Mouse (Mus musculus) olfactory bulb, adult 2 months (tissue): ENCODE results near the gene 1110008L16Rik. TPM values are rescaled to one million over a fixed set of nuclear protein-coding genes. Genes with fewer than 3 reads are reported as not detected.
"Not testable (repeated sequence)": the region's sequence is repeated elsewhere in the genome, so short reads cannot be mapped to it uniquely, and the experiment has no call there.

Source experiments
- H3K27ac ChIP-seq: fragments of 200-500 bp; 2 replicates; pipeline ENCODE4 v1.5.1; 2012; ENCODE audit warnings: low read depth, low read length; ENCODE audit not compliant: insufficient read depth
- H3K4me1 ChIP-seq: fragments of 200-500 bp; 2 replicates; pipeline ENCODE4 v1.6.1; 2012; ENCODE audit warnings: low read length; ENCODE audit not compliant: control insufficient read depth, insufficient read depth
- H3K4me3 ChIP-seq: fragments of 200-500 bp; 2 replicates; pipeline ENCODE4 v1.5.1; 2012; ENCODE audit warnings: mild to moderate bottlenecking, low read depth, low read length, moderate library complexity; ENCODE audit not compliant: insufficient read depth
- CTCF ChIP-seq: fragments of 200-500 bp; IDR thresholded peaks from 2 replicates; pipeline ENCODE4 v1.5.1; 2012; ENCODE audit warnings: low read depth, mild to moderate bottlenecking, low read length, moderate library complexity; ENCODE audit not compliant: insufficient read depth
- POLR2A ChIP-seq: fragments of 200-500 bp; IDR thresholded peaks from 2 replicates; pipeline ENCODE4 v1.6.1; 2012; ENCODE audit warnings: mild to moderate bottlenecking, low read depth, low read length, moderate library complexity; ENCODE audit not compliant: insufficient read depth
- WGBS: fragments of 180-500 bp; shearing (Covaris S2); methylation state at CpG from one replicate; pipeline ENCODE4 v1.1.7; 2018; 5-methylcytosine and 5-hydroxymethylcytosine counted together
- polyA plus RNA-seq: library from polyadenylated mRNA; stranded (reverse); fragments of >200 nt; gene quantifications from 2 replicates; pipeline ENCODE4 v1.2.4, GENCODE M21; 2012; ENCODE audit warnings: low replicate concordance; ENCODE audit not compliant: missing spikeins, insufficient read depth, insufficient read length

1110008L16Rik gene
- polyA plus RNA-seq, 1 experiment: not detected

DNA sequence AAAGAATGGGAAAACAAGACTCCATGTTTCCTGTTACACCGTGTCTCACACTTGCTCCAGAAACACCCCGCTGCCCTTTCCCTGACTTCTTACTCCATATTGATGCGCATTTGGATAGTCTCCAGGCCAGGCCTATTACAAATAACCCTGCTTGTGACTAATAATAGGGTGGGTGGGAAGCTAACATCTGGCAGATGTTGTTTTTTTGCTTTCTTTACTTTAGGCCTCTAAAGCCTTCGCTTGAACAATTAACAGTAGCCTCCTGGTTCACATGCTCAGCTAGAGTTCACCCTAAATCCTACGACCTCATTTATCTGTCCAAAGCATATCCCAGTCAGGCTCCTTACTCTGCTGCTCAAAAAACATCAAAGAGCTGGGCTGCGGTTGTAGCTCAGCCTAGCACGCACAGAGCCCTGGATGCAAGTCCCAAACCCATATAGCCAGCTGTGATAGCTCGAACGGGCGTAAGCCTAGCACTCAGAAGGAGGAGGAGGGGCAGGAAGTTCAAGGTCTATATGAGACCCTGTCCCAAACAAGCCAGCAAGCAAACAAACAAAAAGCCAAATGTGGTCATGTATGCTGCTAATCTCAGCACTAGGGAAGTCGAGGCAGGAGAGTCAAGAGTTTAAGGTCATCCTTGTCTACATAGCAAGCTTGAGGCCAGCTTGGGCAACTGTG lies 88.5 kb downstream of the 1110008L16Rik start:
- 68% methylated on average over 11 of the region's 11 CpGs for WGBS
- TF ChIP-seq POLR2A (no peak), CTCF (no peak)
- Histone ChIP-seq H3K4me1 (peaks cover 3% of the 10 kb centered on the region; the same call in 1 of the 2 replicates), H3K4me3 (no peak overlapping the region), H3K27ac (no peak overlapping the region)

GRCm38 (mm10) chr12:55388478-55388877 lies 89.1 kb downstream of the 1110008L16Rik start:
- Histone ChIP-seq H3K4me3 (no peak overlapping the region), H3K27ac (no peak overlapping the region), H3K4me1 (peaks cover 3% of the 10 kb centered on the region; the same call in 1 of the 2 replicates)
- WGBS: 72% methylated on average over 6 of the region's 6 CpGs
- TF ChIP-seq CTCF (no peak), POLR2A (no peak)

GRCm38 (mm10) chr12:55389132-55390081 lies 90.0 kb downstream of the 1110008L16Rik start:
- WGBS: 76% methylated on average over 17 of the region's 17 CpGs
- TF ChIP-seq POLR2A: no peak
- Histone ChIP-seq H3K4me1 (peaks cover 3% of the 10 kb centered on the region; the same call in 1 of the 2 replicates), H3K4me3 (no peak overlapping the region), H3K27ac (no peak overlapping the region)

DNA sequence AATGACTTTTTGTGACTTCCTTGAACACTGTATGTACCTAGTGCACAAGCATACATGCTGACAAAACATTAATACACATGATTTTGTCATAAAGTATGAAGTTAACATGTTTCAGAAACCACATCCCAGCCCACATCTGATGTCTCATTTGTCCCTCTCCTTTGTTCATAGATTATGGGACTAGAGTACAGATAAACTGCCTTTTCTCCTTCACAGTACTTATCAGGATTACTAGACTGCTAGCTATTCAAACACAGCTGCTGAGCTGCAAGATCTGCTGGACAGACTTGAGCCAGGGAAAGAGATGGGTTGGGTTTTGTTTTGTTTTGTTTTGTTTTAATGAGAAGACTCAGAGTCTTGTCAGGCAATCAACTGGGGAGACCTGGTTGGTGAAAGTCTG lies 92.7 kb downstream of the 1110008L16Rik start:
- no peak for TF ChIP-seq POLR2A
- no peak for TF ChIP-seq CTCF
- no peak overlapping the region for H3K4me3 ChIP-seq
- peaks cover 3% of the 10 kb centered on the region; the same call in 1 of the 2 replicates for H3K4me1 ChIP-seq
- H3K27ac ChIP-seq: no peak overlapping the region

- H3K27ac ChIP-seq: no peak overlapping the region
- H3K4me3 ChIP-seq: no peak overlapping the region
- WGBS: 88% methylated on average over 11 of the region's 11 CpGs
- peaks cover 3% of the 10 kb centered on the region; the same call in 1 of the 2 replicates for H3K4me1 ChIP-seq
- TF ChIP-seq CTCF (no peak), POLR2A (no peak)
These were observed 93.6 kb downstream of the 1110008L16Rik start for GRCm38 (mm10) chr12:55392733-55393577.

DNA sequence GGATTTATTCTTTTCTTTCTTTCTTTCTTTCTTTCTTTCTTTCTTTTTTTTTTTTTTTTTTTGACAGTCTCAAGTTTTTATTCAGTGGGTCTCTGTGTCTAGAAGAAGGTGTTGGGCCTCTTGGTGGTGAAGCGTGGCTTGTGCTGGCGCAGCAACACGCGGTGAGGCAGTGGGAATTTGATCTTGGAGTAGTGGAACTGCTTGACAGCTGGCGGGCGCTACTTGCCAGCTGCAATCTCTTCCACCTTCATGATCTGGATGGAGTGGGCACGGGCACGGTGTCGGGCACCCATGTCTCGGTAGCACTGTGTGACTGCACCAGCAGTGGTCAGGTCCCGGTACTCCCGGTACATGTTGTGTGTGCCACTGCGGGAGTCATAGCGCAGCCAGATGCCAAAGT lies 96.2 kb downstream of the 1110008L16Rik start:
- not testable (repeated sequence) for H3K4me1 ChIP-seq, H3K4me3 ChIP-seq, H3K27ac ChIP-seq
- WGBS: 94% methylated on average over 14 of the region's 14 CpGs

- Histone ChIP-seq H3K4me1 (peaks cover 5% of the 10 kb centered on the region), H3K4me3 (no peak overlapping the region), H3K27ac (no peak overlapping the region)
- TF ChIP-seq CTCF (no peak), POLR2A (no peak)
- WGBS: 91% methylated on average over 4 of the region's 4 CpGs
These were observed 97.2 kb downstream of the 1110008L16Rik start for GRCm38 (mm10) chr12:55396536-55396935.

DNA sequence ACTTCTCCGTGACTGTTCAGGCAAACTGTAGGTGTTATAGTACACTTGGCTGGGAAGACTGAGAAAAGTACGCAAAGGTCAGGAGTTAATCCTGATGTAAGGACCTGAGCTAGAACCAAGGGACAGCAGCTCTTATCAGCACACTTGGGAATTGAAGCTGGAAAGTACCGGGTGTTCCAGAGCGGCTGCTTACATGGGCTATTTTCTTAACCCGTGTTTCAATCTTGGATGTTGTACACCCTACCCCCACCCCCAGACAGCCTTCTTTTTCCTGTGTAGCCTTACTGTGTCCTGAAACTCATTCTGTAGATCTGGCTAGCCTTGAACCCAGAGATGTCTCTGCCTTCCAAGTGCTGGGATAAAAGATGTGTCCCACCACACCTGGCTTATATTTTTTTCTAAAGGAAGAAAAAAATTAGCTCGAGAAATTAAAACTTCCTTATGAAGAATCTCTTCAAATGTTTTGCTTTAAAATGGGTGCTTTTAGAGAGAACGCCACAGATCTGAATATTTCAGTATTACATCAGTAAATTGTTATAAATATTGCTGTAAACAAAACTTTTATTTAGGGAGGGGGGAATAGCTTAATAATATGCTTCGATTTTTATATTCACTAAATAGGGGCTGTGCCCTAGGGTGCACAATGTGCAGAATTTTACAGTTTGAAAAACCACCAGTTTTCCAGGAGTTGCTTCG lies 98.3 kb downstream of the 1110008L16Rik start:
- 64% methylated on average over 9 of the region's 9 CpGs for WGBS
- peak overlapping the region; percentile 97 for H3K4me3 ChIP-seq

More for the DNA sequence above, 98.3 kb downstream of the 1110008L16Rik start:
- peaks cover 5% of the 10 kb centered on the region for H3K4me1 ChIP-seq
- TF ChIP-seq CTCF (no peak), POLR2A (no peak)
- no peak overlapping the region; the same call in 1 of the 2 replicates for H3K27ac ChIP-seq
